Mouse (Mus musculus) MEL-GATA-1-ER (cell line): Measurements from ENCODE around the gene Zfp385c.

ENCODE experiments used
- DNase-seq: peaks from one replicate; pipeline ENCODE4 v3.0.0-alpha.2; 2012; ENCODE audit warnings: low read depth; ENCODE audit errors: extremely low read depth

Gene Zfp385c

DNA sequence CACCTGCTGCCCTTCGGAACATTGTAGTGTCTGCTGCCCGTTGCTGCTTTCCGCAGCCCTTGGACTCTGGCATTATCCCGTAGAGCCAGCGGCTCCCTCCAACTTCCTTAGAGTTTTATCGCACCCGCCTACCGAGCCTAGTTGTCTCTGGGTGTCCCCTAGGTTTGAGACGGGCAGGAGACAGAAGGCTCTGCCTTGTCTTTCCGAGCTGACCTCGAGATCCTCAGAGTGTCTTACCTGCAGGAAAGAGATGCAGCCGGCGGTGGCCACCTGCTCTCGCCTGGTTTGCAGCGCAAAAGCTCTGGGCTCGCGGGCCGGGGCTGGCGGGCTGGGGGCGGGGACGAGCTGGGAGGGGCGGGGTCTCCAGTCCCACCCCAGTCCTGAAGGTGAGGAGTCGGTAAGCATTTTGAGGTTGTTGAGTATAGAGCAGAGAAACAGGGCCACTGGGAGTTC lies at the start of gene Zfp385c:
Zfp385c (minus strand) TSS at position 292 of the 453 bp plus-strand sequence.
- DNase-seq = no peak

DNA sequence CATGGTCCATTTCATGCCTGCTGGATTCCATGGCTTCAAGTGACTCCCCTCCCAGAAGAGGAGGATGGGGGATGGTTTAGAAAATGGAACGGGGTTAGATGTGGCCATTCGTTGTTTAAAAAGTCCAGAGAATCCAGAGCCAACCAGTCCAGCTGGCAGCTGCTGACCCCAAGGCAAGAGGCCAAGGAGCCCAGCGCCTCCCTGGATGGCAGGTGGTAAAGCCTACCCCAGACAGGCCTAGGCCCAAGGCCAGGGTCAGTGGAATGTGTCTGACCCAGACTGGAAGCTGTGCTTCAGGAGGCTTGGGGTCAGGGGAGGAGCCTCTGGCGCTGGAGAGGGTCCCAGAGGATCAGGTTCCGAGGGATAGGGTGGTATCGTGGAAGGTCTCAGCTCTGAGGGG lies 49.1 kb upstream of the Zfp385c start:
- no peak for DNase-seq

DNA sequence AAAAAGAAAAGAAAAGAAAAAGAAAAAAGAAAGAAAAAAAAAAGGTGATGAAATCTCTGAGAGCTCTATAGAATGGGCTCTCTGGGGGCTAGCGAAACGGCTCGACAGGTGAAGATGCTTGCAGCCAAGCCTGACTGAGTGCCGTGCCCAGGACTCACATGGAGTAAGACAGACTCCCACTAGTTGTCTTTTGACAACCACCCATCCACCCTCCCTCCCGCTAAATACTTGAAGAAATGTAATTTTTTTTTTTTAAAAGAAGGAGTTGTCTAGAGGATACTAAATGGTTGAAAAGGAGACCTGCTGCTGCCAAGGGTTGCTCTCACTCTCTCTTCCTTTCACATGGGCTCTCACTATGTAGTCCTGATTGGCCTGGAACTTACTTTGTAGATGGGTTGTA lies 46.5 kb upstream of the Zfp385c start:
- DNase-seq = no peak

DNA sequence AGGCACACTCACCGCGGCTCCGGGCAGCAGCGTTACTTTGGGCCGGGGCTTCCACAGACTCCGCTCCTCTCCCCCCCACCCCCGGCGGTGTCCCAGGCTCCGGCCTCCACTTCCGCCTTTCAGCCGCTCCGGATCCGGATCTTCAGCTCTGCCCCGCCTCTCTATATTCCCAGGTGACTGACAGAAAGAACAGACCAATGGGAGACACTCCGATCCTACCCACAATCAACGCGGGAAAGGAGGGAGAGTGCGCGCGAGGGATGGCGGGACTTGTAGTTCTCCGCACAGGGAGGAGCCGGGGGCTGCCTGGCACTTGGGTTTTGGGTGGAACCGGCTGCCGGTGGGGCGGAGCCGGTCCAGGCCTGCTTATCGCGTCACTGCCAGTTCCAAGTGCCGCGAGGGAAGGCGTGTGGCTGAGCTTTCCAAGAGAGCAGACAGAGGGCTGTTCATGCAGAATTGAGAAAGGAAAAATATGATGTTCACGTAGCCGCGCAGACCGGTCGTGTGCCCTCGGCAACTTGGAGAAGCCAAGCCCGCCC lies 45.9 kb upstream of the Zfp385c start, which contains the start of gene Rab5c:
Rab5c (minus strand) TSS at position 150 of the 539 bp plus-strand sequence.
- peak; percentile 99 for DNase-seq

DNA sequence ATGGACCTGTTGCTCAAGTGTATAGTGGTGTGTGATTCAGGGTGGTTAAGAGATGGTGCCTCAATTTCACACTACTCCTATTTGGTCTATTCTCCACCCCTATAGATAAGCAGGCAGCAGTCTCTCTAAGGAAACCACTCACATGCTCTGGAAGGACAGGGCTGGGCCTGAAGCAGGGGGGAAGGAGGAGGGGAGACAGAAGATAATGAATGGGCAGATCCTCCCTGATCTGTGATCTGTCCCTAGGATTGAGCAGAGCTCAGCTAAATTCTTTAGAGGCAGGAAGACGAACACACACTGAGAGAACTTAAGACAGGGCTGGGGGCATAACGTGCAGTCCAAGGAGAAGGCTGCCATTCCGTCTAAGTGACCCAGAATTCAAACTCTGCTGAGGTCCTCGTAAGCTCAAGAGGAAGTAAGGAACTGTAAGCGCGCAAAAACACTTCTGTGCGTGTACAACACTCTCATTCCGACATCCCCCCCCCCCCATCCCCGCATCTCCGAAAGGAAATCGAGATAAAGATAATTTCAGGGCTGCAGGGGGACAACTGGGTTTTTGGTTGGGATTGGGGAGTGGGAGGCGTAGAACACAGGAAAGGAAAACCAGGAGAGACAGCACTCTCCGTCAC lies 45.0 kb upstream of the Zfp385c start:
- DNase-seq = peak; percentile 93

DNA sequence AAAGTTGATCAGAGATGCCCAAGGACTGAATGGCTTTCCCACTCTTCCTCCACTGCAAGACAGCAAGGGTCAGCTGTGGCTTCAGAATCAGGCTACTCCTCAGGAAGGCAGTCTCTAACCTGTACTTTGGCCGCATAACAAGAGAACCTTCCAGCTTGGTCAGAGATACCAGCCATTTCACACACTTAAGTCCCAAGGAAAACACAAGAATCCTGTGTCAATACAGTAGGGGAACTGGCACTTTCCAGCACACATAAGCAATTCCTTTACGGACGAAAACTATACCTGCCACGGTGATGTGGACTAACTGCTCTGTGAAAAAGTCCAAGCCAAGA lies 44.5 kb upstream of the Zfp385c start:
- no peak for DNase-seq

DNA sequence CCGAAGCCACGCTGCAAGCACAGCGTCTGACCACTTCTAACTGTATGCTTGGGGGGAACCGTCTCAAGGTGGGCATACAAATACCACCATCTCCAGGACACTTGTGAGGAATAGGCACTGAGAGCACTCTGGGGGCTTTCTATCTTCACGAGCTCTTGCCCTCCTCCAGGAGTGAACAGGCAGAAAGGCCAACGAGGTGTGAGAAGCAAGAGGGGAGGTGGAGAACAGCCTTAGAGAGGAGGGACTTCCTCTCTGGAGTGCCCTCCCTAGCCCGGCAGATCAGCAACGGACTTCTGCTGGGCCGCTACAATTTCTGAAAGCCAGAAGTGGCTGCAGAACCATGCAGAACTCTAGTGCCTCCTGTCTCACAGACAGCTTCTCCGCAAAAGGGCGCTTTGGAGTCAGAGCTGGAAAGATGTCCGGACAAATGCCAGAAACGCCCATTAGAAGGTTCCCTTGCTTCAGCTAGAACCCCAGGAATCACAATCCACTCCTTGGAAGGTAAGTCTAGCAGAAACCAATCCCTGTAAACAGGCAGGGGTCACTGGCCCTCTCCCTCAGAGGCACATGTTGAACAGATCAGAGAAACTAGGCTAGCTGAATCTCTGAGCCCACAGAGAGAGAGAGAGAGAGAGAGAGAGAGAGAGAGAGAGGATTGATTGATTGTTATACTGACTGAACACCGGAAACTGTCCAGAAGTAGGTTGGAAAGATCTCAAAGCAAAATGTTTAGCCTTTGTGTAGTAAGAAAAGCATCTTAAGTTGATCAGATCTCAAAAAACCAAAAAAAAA lies 43.9 kb upstream of the Zfp385c start:
- DNase-seq = peak; percentile 46

DNA sequence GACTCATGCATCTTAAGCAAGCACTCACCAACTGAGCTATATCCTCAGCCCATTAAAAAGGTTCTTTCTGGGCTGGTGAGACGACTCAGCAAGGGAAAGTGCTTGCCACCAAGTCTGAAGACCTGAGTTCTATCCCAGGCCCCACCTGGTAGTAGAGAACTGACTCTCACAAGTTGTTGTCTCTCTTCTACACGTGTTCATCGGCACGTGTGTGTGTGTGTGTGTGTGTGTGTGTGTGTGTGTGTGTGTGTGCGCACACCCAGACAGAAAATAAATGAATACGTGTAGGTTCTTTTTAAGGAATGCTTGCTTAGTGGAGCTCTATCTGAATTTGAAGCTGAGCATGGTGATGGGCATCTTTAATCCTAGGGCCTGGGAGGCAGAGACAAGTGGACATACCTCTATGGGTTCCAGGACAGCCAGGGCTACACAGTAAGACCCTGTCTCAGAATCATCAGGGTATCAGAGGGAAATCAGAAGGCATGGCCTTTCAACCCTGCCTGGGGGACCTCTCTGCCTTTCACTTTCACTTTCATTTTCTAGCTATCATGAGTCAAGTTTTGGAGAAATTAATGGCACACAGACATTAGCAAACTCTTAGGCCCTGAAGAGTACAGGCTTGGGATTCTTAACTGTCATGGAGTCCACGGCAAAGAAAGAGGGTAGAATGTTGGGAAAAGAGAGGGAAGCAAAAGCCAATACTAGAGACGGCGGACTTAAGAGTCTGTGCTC lies 43.0 kb upstream of the Zfp385c start:
- DNase-seq = no peak

DNA sequence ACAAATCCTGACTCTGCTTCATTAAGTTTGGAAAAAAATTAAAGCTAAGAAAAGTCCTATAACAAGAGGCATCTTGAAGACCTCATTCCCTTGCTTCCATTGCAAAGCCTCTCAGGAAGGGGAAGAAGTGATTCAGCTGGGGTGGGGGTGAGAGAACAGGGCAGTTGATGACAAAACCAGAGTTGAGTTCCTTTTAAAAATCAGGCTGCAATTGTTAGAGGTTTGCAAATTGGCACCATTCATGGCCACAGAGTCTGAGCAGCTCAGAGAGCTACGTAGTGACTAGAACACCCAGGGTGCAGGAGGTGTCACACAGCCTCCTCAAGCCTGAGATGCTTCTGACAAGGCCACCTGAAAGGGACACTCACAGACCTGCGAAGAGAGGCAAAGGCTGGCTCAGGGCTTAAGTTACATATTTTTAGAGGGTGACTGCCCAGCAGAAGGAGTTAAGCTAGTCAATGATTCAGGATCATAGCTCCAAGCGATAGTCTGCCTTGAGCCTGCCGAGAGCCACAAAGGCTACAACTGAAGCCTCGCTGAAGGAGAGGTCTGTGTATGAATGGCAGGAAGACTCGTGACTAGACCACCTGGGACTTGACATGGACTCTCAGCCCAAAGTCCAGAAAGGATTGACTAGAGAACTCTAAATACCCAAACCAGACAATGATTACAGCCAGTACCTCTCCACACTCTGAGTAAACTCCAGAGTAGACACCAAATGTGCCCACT lies 38.4 kb upstream of the Zfp385c start:
- DNase-seq = no peak

DNA sequence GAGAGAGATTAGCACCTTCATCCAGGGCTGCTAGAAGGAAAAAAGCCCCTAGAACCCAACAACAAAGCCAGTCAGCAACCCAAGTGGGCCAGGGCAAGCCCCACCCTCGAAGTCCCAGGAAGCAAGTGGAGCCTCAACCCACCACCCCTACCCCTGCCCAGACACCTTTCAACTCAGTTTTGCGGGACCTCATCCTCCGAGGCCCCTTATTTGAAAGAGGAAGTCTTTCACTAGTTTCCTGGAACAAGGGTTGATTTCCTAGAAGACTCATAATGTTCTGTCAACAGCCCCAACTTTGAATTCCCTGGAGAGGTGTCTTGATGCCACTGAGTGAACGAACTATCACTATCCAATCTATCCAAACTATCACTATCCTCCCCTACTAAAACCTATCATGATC lies 37.7 kb upstream of the Zfp385c start:
- DNase-seq = peak; percentile 80

DNA sequence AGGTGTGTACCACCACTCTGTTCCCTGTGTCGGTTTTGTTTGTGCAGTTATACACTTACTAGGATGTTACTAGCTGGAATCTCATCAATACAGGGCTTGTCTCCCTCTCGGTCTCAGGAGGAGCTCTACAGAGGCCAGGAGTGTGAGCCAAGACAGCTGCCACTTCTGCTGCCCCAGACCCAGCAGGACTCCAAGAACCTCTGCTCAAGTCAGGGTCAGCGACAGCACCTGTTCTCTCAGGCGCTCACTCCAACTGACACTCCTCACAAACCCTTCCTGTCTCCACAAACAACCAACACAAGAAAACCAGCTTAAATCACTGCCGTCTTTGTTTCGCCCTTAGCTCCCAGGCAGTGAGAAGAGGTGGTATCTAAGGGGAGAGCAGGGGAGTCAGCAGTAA lies 36.3 kb upstream of the Zfp385c start:
- no peak for DNase-seq

DNA sequence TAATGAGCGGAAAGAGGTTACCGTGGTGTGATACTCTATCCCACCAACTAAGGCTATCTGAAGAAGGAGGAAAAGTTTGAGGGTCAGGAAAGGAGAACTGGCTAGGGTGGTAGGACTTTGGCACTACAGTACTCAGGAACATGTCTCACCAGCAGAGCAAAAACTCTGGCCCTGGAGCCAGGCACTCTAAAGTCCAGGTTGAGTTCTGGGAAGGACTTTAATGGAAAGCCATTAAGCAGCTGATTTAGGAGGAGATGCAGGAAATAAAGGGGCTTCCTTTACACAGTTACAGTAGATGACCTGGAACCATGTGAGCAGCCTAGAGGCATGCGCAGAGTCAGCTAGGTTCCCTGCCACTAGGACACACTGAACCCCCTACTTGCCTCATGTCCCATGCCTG lies 34.9 kb upstream of the Zfp385c start:
- no peak for DNase-seq

DNA sequence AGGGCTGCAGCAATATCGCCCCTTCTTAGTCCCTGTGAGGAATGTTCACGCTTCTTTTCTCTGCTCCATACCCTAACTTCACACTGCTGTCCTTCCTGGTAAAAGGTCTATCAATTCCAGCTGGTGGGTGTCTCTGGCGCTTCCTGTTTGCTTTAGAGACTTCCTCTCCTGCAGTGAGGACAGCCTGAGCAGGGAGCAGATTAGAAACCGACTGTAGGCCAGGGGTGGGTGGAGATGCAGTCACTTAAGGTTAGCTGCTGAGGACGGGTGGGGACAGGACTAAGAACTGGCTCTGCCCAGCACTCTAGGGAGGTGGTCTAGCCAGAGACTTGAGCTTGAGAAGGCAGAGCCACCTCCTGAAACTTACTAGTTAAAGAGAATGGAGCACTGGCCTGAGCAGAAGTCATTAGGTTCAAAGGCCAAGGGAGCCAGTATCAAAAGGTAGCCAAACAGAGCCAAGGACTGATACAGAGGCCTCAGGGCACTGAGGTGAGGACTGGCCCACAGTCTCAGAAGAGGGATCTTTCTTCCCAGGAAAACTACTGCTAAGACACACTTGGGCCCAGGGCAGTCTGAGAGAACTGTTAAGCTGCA lies 32.8 kb upstream of the Zfp385c start:
- DNase-seq = peak; percentile 69

DNA sequence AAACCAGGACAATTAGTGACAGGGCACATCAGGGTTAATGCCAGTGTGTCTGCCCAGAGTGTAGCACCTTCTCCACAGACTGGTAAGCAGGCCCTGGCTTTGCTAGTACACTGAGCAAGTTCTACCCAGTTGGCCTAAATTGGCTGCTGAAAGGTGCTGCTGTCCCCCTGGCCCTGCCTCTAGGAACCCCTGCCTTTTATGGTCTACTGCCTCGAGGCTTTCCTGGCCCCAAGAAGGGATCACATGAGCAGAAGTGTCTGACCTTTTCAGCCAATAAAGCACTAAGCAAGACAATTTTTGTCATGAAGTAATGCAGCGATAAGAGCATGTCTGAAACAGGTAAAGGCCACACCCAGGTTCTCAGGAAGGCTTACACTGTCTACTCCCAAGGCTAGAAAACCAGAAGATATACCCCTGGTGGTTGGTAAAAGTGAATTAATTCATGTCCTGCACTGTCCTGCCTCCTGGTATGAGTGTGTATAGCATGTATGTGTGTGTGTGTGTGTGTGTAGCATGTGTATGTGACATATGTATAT lies 30.3 kb upstream of the Zfp385c start:
- no peak for DNase-seq

DNA sequence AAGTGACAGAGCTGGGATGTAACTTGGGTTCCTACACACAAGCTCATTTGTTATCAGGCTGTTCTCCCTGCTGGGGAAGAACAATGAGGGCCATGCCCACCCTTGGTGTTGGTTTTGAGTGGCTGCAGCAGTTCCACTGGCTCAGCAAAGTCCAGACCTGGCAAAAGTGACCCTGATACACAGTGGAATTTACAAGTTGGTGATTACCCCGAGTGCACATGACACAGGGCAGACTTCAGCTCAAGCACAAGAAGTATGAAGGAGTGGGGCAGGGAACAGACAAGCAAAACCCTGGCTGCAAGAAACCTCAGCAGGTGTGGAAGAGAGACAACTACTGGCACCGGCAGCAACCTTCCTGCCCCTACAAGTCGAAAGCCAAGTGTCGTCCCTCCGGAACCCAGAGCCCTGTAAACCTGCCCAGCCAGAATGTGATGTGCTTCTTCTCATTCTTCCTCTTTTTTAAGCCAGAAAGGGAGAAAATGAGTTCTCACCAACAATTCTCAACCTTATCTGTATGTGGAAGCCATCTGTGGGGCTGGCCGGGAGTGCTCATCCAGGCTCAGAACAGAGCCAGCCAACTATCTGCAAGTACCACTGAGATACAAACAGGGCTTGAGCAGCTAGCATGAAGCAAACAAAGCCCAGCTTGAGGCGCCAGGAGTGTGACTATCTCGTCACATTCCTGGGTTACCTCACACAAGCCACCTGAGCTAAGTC lies 29.7 kb upstream of the Zfp385c start:
- peak; percentile 96 for DNase-seq

DNA sequence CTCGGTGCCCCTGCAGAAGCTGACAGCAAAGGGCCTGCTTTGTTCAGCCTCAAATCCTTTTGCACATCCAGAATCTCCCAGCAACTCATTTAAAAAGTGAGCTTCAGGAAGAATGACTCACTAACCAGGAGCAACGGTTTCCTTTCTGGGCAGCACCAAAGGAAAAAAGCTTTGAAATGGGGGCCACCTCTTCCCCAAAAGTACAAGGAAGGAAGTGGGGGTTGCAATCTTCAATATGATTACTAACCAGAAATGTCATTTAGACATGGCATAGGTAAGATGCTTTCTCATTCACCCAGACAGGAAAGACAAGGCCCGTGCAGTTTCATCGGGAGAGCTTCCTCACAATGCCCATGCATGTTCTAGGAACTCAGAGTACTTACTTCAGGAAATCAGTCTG lies 29.0 kb upstream of the Zfp385c start:
- no peak for DNase-seq

DNA sequence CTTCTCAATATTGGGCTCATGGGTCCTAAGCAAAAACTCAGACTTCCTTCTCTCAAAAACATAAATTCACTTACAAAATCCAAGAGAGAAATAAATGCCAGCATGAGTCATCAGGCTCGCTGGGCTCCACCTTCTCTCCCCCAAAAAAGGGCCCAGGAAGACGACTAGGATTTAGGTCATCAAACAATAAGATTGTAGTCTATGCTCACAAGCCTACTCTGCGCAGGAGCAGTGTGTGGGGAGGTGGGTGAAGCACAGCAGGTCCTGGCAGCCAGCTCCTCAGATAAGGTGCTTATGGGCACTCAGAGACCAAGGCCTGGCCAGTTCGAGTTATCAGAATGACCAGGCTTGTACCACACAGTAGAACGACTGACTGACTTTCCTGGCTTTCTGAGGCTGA lies 28.1 kb upstream of the Zfp385c start:
- DNase-seq = no peak

DNA sequence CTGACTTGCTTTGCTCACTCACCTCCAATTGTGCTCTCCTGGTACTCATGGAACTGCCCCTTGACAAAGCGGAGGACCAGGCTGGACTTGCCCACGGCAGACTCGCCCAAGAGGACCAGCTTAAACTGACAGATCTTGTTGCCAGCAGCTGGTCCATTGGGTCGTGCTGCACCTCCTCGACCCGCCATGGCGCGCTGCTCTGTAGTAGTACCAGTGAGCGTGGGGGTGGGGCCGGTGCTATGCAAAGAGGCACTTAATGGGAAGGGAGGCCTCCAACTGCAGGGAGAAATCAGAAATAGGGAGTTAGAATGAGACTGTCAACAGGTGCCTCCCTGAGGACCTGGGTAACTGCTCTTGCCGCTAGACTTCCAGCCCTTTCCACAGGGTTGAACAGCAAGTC lies 27.6 kb upstream of the Zfp385c start:
- no peak for DNase-seq

DNA sequence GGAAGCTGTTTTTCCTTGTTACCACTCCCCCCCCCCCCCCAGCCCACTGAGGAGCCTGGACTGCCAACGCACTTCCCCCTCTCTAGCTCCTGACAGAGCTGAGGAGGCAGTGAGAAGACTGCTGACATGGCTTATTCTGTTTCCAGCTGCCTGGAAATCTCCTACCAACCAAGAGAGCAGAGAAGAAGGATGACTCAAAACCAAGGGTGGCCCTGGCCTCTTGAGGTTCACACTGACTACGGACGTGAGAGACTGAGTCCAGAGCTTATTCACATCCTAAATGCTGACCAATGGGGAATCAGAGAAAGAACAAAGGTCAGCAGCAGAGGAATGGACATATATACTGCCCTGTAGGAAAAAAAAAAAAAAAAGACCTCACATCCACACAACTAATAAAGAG lies 27.1 kb upstream of the Zfp385c start:
- no peak for DNase-seq

DNA sequence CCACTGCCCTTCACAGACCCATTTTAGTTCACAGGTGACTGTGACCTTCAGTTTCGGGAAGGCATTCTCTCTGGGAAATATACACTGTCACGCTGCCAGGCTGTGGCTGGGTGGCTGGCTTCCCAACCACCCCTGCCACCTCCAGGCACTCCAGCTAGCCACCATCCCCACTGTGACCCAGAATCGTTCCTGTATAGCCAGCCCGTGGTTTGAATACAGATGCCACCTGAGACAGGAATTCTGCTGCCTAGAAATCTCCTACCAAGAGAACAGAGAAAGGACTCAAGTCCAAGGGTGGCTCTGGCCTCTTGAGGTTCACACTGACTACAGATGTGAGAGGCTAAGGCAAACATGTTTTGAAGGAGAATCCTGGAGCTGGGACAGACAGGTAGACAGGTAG lies 26.6 kb upstream of the Zfp385c start:
- no peak for DNase-seq
